Mouse (Mus musculus): ENCODE results near the gene Itga8. TPM values are rescaled to one million over a fixed set of nuclear protein-coding genes. Genes with fewer than 3 reads are reported as not detected.

The Itga8 gene
- total and polyA plus RNA-seq, 3 experiments, result 3.5 to 10.6 (median 7.5) TPM

GRCm38 (mm10) chr2:12126580-12126979, 175.1 kb downstream of the Itga8 start:
- Histone ChIP-seq H3K27ac (ENCODE audit: insufficient read depth, low read depth) (no peak overlapping the region), H3K9ac (ENCODE audit: insufficient read depth, low read depth) (no peak overlapping the region), H3K9me3 (replicated peaks; ENCODE audit: low read length) (no peaks in the 10 kb centered on the region), H3K36me3 (replicated peaks in 1 of 2; ENCODE audit: control insufficient read depth in 1 of 2, insufficient read depth in 1 of 2, low read length in 1 of 2) (peaks cover 9 to 53% of the 10 kb centered on the region in 2 experiments), H3K27me3 (replicated peaks) (no peaks in the 10 kb centered on the region), H3K4me1 (ENCODE audit: control insufficient read depth in 1 of 2, insufficient read depth in 2 of 2) (no peaks in the 10 kb centered on the region), H3K79me2 (replicated peaks; ENCODE audit: control insufficient read depth, extremely low read depth, insufficient read depth, poor library complexity, severe bottlenecking) (no peaks in the 10 kb centered on the region), H3K4me3 (replicated peaks in 1 of 3; ENCODE audit: low read depth in 2 of 3, low read length in 2 of 3, poor library complexity in 1 of 3) (no peak overlapping the region), H3K4me2 (ENCODE audit: insufficient read depth, low read depth, poor library complexity, severe bottlenecking) (no peak overlapping the region)
- dilution Hi-C loops (cut with MboI; ENCODE audit: extremely low pct_ligation_motif_present, extremely low pct_unique_long_range_greater_than_20kb, low sequenced_read_pairs) (no loop called here), in situ Hi-C loops (cut with MboI; ENCODE audit: low pct_ligation_motif_present, low pct_unique_long_range_greater_than_20kb, low sequenced_read_pairs) (no loop called here)
- DNase-seq (ENCODE audit: extremely low read depth), result no peak
- TF ChIP-seq SIN3A (IDR thresholded peaks at IDR 0.05; ENCODE audit: low read length) (no peak), MEF2A (IDR thresholded peaks at IDR 0.05; ENCODE audit: borderline replicate concordance, low read depth, low read length) (no peak), E2F4 (IDR thresholded peaks at IDR 0.05; ENCODE audit: insufficient replicate concordance, low read depth, low read length) (no peak), PAX5 (IDR thresholded peaks at IDR 0.05; ENCODE audit: low read length) (no peak), NELFE (IDR thresholded peaks at IDR 0.05; ENCODE audit: low read depth, low read length) (no peak), POLR2AphosphoS2 (IDR thresholded peaks at IDR 0.05; ENCODE audit: low read depth, low read length) (no peak)

DNA sequence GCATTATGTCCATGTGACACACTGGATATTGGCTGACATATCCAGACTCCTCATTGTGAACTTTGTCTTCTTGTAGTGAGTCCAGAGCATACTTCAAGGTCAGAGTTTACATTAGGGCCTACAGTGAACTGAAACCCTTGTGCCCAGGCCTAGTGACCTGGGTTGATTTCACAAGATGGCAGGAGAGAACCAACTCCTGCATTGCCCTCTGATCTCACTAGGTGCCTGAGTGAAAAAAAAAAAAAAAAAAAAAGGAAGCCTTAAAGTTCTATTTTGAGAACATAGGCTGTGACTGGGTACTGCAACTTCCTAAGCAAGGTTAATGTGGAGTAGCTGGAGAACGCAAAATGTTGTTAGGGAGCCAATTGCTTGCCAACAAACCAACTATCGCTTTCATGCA, 186.2 kb downstream of the Itga8 start:
- H3K9me3 ChIP-seq (replicated peaks; ENCODE audit: low read length), result no peaks in the 10 kb centered on the region

GRCm38 (mm10) chr2:12109306-12109705, 192.4 kb downstream of the Itga8 start:
- no peaks in the 10 kb centered on the region for H3K4me1 ChIP-seq (ENCODE audit: control insufficient read depth in 1 of 2, insufficient read depth in 2 of 2)
- H3K9ac ChIP-seq (ENCODE audit: insufficient read depth, low read depth), result no peak overlapping the region
- no peaks in the 10 kb centered on the region for H3K79me2 ChIP-seq (replicated peaks; ENCODE audit: control insufficient read depth, extremely low read depth, insufficient read depth, poor library complexity, severe bottlenecking)
- dilution Hi-C loops (cut with MboI; ENCODE audit: extremely low pct_ligation_motif_present, extremely low pct_unique_long_range_greater_than_20kb, low sequenced_read_pairs) (no loop called here), in situ Hi-C loops (cut with MboI; ENCODE audit: low pct_ligation_motif_present, low pct_unique_long_range_greater_than_20kb, low sequenced_read_pairs) (no loop called here)
- no peak for TF ChIP-seq NRF1 (IDR thresholded peaks at IDR 0.05; ENCODE audit: low read depth, low read length)
- TF ChIP-seq PAX5 (IDR thresholded peaks at IDR 0.05; ENCODE audit: low read length), result no peak
- TF ChIP-seq TBP (conservative IDR thresholded peaks at IDR 0.05; ENCODE audit: low read depth, low read length), result no peak
- no peak for TF ChIP-seq ZC3H11A (IDR thresholded peaks at IDR 0.05; ENCODE audit: low read depth, low read length)
- TF ChIP-seq BHLHE40 (IDR thresholded peaks at IDR 0.05; ENCODE audit: low read depth, low read length), result no peak
- no peak for TF ChIP-seq EP300 (IDR thresholded peaks at IDR 0.05; ENCODE audit: low read length)
- TF ChIP-seq CHD1 (IDR thresholded peaks at IDR 0.05; ENCODE audit: low read depth, low read length), result no peak
- H3K4me3 ChIP-seq (replicated peaks in 1 of 3; ENCODE audit: low read depth in 2 of 3, low read length in 2 of 3, poor library complexity in 1 of 3), result no peak overlapping the region
- H3K4me2 ChIP-seq (ENCODE audit: insufficient read depth, low read depth, poor library complexity, severe bottlenecking), result no peak overlapping the region
- no peak for DNase-seq (ENCODE audit: extremely low read depth)
- peaks cover 6 to 43% of the 10 kb centered on the region in 2 experiments for H3K36me3 ChIP-seq (replicated peaks in 1 of 2; ENCODE audit: control insufficient read depth in 1 of 2, insufficient read depth in 1 of 2, low read length in 1 of 2)
- no peak overlapping the region for H3K27ac ChIP-seq (ENCODE audit: insufficient read depth, low read depth)
- no peaks in the 10 kb centered on the region for H3K9me3 ChIP-seq (replicated peaks; ENCODE audit: low read length)
- no peaks in the 10 kb centered on the region for H3K27me3 ChIP-seq (replicated peaks)

More for the DNA sequence above, 186.2 kb downstream of the Itga8 start:
- no peak overlapping the region for H3K27ac ChIP-seq (ENCODE audit: insufficient read depth, low read depth)
- H3K79me2 ChIP-seq (replicated peaks; ENCODE audit: control insufficient read depth, extremely low read depth, insufficient read depth, poor library complexity, severe bottlenecking), result no peaks in the 10 kb centered on the region
- TF ChIP-seq MYC (IDR thresholded peaks at IDR 0.05; ENCODE audit: low read depth, low read length), result no peak
- no peak for TF ChIP-seq USF2 (conservative IDR thresholded peaks at IDR 0.05; ENCODE audit: low read depth, low read length)
- no peak for TF ChIP-seq USF1 (IDR thresholded peaks at IDR 0.05; ENCODE audit: low read depth, low read length)
- no peak for TF ChIP-seq TBP (conservative IDR thresholded peaks at IDR 0.05; ENCODE audit: low read depth, low read length)
- no peak for TF ChIP-seq MXI1 (IDR thresholded peaks at IDR 0.05; ENCODE audit: low read depth, low read length)
- no peak for TF ChIP-seq ELF1 (IDR thresholded peaks at IDR 0.05; ENCODE audit: low read depth, low read length)
- TF ChIP-seq JUN (IDR thresholded peaks at IDR 0.05; ENCODE audit: insufficient read depth, low read depth, low read length), result no peak
- in situ Hi-C loops (cut with MboI; ENCODE audit: low pct_ligation_motif_present, low pct_unique_long_range_greater_than_20kb, low sequenced_read_pairs) (no loop called here), dilution Hi-C loops (cut with MboI; ENCODE audit: extremely low pct_ligation_motif_present, extremely low pct_unique_long_range_greater_than_20kb, low sequenced_read_pairs) (no loop called here)
- H3K27me3 ChIP-seq (replicated peaks), result no peaks in the 10 kb centered on the region
- H3K4me3 ChIP-seq (replicated peaks in 1 of 3; ENCODE audit: low read depth in 2 of 3, low read length in 2 of 3, poor library complexity in 1 of 3), result no peak overlapping the region
- H3K4me1 ChIP-seq (ENCODE audit: control insufficient read depth in 1 of 2, insufficient read depth in 2 of 2), result no peaks in the 10 kb centered on the region
- no peak overlapping the region for H3K4me2 ChIP-seq (ENCODE audit: insufficient read depth, low read depth, poor library complexity, severe bottlenecking)
- H3K36me3 ChIP-seq (replicated peaks in 1 of 2; ENCODE audit: control insufficient read depth in 1 of 2, insufficient read depth in 1 of 2, low read length in 1 of 2), result peaks cover 0 to 54% of the 10 kb centered on the region in 2 experiments
- DNase-seq (ENCODE audit: extremely low read depth), result no peak
- H3K9ac ChIP-seq (ENCODE audit: insufficient read depth, low read depth), result no peak overlapping the region

Data from CH12.LX (cell line).